Mouse (Mus musculus) midbrain, embryonic 13.5 days (tissue): ENCODE data around the gene Axl. TPM values are rescaled to one million over a fixed set of nuclear protein-coding genes. Genes with fewer than 3 reads are reported as not detected.

Source experiments
- ATAC-seq: fragments of 200-750 bp; cut with Nextera tagmentation; 2 replicates; pipeline ENCODE4 v1.8.0; 2017; ENCODE audit warnings: mild to moderate bottlenecking, moderate TSS enrichment, moderate library complexity
- H3K27ac ChIP-seq: fragments of 300-500 bp; sonication (generic); 2 replicates; pipeline ENCODE4 v1.5.1; 2015; ENCODE audit warnings: inconsistent platforms, mild to moderate bottlenecking, moderate library complexity
- H3K27me3 ChIP-seq: fragments of 300-500 bp; sonication (generic); 2 replicates; pipeline ENCODE4 v1.6.1; 2015; ENCODE audit warnings: mild to moderate bottlenecking, inconsistent platforms
- H3K36me3 ChIP-seq: fragments of 300-500 bp; sonication (generic); 2 replicates; pipeline ENCODE4 v1.6.1; 2015; ENCODE audit warnings: mild to moderate bottlenecking, inconsistent platforms
- H3K4me1 ChIP-seq: fragments of 300-500 bp; sonication (generic); replicated peaks from 2 replicates; pipeline ENCODE4 v1.6.1; 2015; ENCODE audit warnings: inconsistent platforms
- H3K4me2 ChIP-seq: fragments of 300-500 bp; sonication (generic); replicated peaks from 2 replicates; pipeline ENCODE4 v1.6.1; 2015; ENCODE audit warnings: moderate library complexity, mild to moderate bottlenecking, inconsistent platforms
- H3K4me3 ChIP-seq: fragments of 300-500 bp; sonication (generic); replicated peaks from 2 replicates; pipeline ENCODE4 v1.5.1; 2015; ENCODE audit warnings: mild to moderate bottlenecking, inconsistent platforms
- H3K9ac ChIP-seq: fragments of 300-500 bp; sonication (generic); replicated peaks from 2 replicates; pipeline ENCODE4 v1.6.1; 2015; ENCODE audit warnings: mild to moderate bottlenecking, inconsistent platforms
- H3K9me3 ChIP-seq: fragments of 300-500 bp; sonication (generic); 2 replicates; pipeline ENCODE4 v1.6.1; 2016; ENCODE audit warnings: mild to moderate bottlenecking, inconsistent platforms
- WGBS: fragments of 180-500 bp; shearing (Covaris S2); methylation state at CpG from one replicate; pipeline ENCODE4 v1.1.7; 2015; 5-methylcytosine and 5-hydroxymethylcytosine counted together
- polyA plus RNA-seq: library from polyadenylated mRNA; unstranded; fragments of >200 nt; fragmentation: Nextera tagmentation; extraction: Ambion mirVana; gene quantifications from 2 replicates; pipeline ENCODE4 v1.2.1, GENCODE M21; 2015

The Axl gene
- polyA plus RNA-seq, 1 experiment from 2014 or later: 17.5 TPM

DNA sequence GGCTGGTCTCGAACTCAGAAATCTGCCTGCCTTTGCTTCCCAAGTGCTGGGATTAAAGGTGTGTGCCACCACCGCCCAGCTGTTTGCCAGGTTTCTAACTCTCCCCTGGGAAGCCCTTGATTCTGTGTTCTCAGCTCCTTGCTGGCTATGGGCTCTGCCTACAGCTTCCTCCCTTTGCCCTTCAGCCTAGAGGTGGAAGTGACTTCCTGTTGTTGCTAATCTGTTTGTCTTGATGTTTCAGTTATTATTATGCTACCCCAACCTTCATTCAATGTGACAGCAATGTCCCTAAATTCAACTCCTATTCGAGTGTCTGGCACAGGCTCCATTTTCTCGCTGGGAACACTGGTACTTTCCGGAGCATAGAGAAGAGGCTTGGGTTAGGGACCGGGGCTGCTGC lies 22.4 kb downstream of the Axl start:
- no peak overlapping the region for H3K27ac ChIP-seq
- no peaks in the 10 kb centered on the region for H3K27me3 ChIP-seq
- WGBS: 90% methylated on average over 6 of the region's 6 CpGs
- no peaks in the 10 kb centered on the region for H3K9me3 ChIP-seq
- H3K4me2 ChIP-seq: no peak overlapping the region
- no peak overlapping the region for H3K9ac ChIP-seq
- no peak for ATAC-seq
- no peak overlapping the region for H3K4me3 ChIP-seq
- peaks cover 15% of the 10 kb centered on the region for H3K36me3 ChIP-seq
- H3K4me1 ChIP-seq: no peaks in the 10 kb centered on the region

DNA sequence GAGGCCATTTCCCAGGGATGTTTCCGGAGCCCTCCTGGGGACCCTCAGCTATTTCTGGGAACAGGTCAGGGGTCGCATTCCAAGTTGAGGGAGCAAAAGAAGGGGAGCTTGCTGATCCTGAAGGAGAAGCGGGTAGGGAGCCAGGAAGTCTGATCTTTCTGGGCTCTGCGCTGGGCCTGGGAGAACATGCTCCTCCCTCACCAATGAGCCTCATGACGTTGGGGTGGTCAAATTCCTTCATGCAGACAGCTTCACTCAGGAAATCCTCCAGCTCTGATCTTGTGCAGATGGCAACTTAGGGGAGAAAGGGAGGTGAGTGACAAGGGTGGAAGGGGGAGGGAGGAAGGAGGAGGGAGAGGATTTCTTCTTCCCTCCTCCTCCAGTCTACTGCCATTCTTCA lies 24.3 kb downstream of the Axl start:
- Histone ChIP-seq H3K4me1 (no peaks in the 10 kb centered on the region), H3K36me3 (peaks cover 12% of the 10 kb centered on the region), H3K4me2 (no peak overlapping the region), H3K9ac (no peak overlapping the region), H3K4me3 (no peak overlapping the region), H3K27ac (no peak overlapping the region), H3K27me3 (no peaks in the 10 kb centered on the region), H3K9me3 (no peaks in the 10 kb centered on the region)
- no peak for ATAC-seq
- WGBS: 68% methylated on average over 5 of the region's 5 CpGs

DNA sequence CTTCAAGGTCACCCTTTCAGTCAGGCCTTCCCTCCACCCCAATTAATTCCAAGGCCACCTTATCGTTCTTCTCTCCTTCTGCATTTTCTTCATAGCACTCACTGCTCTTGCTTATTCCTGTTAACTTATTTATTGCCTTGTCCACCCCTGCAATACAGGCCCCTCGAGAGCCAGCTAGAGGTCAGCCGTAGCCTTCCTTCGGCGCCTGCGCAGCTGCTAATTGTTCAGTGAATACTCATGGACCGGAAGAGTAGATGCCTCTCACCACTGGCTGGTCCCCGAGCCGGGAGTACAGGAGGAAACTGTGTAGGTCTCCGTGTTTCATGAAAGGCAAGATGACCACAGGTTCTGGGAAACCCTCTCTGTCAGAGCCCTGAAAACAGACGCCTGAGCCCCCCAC lies 24.8 kb downstream of the Axl start:
- WGBS: 85% methylated on average over 11 of the region's 11 CpGs
- peaks cover 7% of the 10 kb centered on the region for H3K36me3 ChIP-seq
- no peak overlapping the region for H3K4me3 ChIP-seq
- no peaks in the 10 kb centered on the region for H3K9me3 ChIP-seq
- H3K27me3 ChIP-seq: no peaks in the 10 kb centered on the region
- no peak overlapping the region for H3K27ac ChIP-seq
- no peak overlapping the region for H3K4me2 ChIP-seq
- H3K9ac ChIP-seq: no peak overlapping the region
- ATAC-seq: no peak
- H3K4me1 ChIP-seq: no peaks in the 10 kb centered on the region

DNA sequence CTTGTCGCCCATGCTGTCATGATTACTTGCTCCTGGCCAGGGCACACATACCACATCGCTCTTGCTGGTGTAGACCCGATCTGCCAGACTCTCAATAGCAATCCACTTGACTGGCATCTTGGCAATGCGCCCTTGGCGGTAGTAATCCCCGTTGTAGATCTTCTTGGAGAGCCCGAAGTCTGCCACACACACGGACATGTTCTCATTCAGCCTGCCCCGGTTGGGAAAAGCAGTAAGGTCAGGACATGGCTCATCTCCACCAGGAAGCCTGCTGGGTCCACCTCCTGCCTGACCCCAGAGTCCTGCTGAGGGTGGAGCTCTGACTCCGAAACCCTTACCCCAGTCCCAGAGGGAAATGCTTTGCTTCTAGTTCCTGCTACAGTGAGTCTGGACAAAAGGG lies 27.2 kb downstream of the Axl start:
- Histone ChIP-seq H3K27me3 (no peaks in the 10 kb centered on the region), H3K36me3 (0 out of 2 replicates have a peak, but pooled peaks cover 3% of the 10 kb centered on the region), H3K4me2 (no peak overlapping the region), H3K4me3 (no peak overlapping the region), H3K9ac (no peak overlapping the region), H3K27ac (no peak overlapping the region), H3K9me3 (no peaks in the 10 kb centered on the region), H3K4me1 (no peaks in the 10 kb centered on the region)
- 85% methylated on average over 10 of the region's 10 CpGs for WGBS
- ATAC-seq: no peak

DNA sequence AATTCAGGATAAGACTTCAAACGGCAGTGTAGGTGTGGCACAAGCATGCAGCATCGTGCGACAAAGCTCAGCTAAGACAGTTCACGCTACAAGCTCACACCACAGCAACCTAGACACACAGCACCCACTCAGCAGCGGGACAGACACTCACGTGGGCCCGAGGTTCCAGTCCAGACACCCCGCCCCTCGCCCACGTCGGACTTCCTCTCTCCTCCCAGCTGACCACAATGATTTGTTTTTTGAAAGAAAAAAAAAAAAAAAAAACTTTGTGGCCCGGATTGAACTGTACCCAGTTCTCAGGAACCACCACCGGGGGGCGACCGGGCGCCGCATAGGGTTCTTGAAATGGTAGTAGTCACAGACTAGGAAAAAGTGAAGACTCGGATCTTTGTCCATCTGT lies 32.5 kb downstream of the Axl start:
- under 1% methylated on average over 18 of the region's 18 CpGs for WGBS
- Histone ChIP-seq H3K4me3 (peak overlapping the region; percentile 75), H3K27ac (peak overlapping the region; percentile 96), H3K36me3 (peaks cover 9% of the 10 kb centered on the region), H3K4me2 (peak overlapping the region; percentile 75), H3K4me1 (peaks cover 24% of the 10 kb centered on the region), H3K9ac (peak overlapping the region; percentile 56), H3K9me3 (no peaks in the 10 kb centered on the region), H3K27me3 (no peaks in the 10 kb centered on the region)
- ATAC-seq: peak; percentile 57

DNA sequence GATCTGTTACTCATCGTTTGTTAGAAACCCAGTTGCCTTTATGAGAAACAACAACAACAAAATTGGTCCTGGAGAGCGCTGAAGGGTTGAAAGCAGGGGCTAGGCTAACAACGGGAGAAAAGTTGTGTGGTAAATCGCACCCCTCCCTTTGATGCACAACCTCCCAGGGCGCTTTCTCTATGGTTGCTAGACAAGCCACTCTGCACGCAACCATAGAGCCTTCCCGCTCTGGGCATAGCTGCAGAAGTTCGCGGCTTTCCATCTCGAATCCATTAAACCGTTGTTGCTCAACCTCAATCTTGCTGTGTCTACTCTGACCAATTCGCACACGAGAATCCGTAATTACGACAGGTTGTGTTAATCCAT lies 33.1 kb downstream of the Axl start:
- peak overlapping the region; percentile 75 for H3K4me2 ChIP-seq
- under 1% methylated on average over 15 of the region's 15 CpGs for WGBS
- peaks cover 24% of the 10 kb centered on the region for H3K4me1 ChIP-seq
- peak overlapping the region; percentile 96 for H3K27ac ChIP-seq
- peak overlapping the region; percentile 75 for H3K4me3 ChIP-seq
- H3K36me3 ChIP-seq: peaks cover 15% of the 10 kb centered on the region
- no peaks in the 10 kb centered on the region for H3K27me3 ChIP-seq
- peak; percentile 61 for ATAC-seq
- no peaks in the 10 kb centered on the region for H3K9me3 ChIP-seq
- peak overlapping the region; percentile 56 for H3K9ac ChIP-seq

DNA sequence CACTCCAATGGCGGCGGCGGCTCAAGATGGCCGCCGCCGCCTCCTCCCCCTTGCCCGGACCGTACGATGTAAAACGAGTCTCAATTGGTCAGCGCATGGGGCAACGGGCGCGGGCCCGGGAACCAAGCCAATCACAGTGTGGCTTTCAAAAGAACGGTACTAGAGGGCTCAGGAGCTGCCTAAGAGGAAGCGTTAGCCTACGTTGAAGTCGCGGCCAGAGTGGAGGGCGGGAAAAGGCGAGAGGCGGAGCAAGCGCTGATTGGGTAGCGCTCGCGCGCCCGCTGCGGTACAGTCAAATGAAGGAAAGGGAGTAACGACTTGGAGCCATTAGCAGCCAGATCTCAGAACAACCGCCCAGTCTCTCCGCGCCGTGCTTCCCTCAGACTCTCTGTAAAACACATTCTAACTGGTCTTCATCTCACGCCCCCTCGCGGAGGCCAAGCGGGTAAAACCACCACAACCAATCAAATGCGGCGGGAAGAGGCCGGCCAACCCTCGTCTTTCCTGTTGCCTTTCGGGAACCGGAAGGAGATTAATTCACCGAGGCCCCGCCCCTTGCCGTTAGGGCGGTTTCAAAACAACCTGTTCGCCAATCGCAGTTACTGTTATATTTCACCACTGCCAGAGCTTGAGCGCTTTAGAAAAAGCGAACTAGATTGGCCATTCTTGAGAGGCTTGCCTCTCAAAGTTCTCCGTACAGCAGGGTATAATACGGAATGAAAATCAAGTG lies 33.6 kb downstream of the Axl start, which contains the start of gene Hnrnpul1:
Gene Hnrnpul1 (minus strand): TSS at position 20 of the 730 bp plus-strand sequence.
- peak within 1 kb of the TSS; percentile 94 for H3K9ac ChIP-seq
- H3K27ac ChIP-seq: peak within 1 kb of the TSS; percentile 96
- peak within 1 kb of the TSS; percentile 98 for H3K4me2 ChIP-seq
- WGBS: under 1% methylated on average over 55 of the region's 55 CpGs
- H3K27me3 ChIP-seq: no peaks in the 10 kb centered on the region
- peaks cover 19% of the 10 kb centered on the region for H3K36me3 ChIP-seq
- peak; percentile 95 for ATAC-seq
- H3K9me3 ChIP-seq: no peaks in the 10 kb centered on the region
- peak within 1 kb of the TSS; percentile 75 for H3K4me3 ChIP-seq
- peaks cover 24% of the 10 kb centered on the region for H3K4me1 ChIP-seq

DNA sequence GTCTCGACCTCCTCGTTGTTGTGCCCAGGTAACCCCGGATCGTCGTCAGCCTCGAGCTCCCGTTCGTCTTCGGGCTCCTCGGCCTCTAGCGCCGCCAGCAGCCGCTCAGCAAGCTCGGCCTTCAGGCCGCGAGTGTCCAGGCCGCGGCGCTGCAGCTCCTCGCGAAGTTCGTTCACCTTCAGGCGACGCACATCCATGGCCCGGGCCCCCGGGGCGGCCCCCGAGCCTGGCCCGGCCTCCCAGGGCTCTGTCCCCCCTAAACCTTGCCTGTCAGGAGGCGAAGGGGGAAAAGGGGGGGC lies 34.1 kb downstream of the Axl start:
- Histone ChIP-seq H3K36me3 (peaks cover 24% of the 10 kb centered on the region), H3K27me3 (no peaks in the 10 kb centered on the region), H3K4me3 (peak overlapping the region; percentile 75), H3K4me2 (peak overlapping the region; percentile 98), H3K4me1 (peaks cover 24% of the 10 kb centered on the region), H3K27ac (peak overlapping the region; percentile 96), H3K9me3 (no peaks in the 10 kb centered on the region), H3K9ac (peak overlapping the region; percentile 94)
- ATAC-seq: no peak
- WGBS: under 1% methylated on average over 30 of the region's 30 CpGs

DNA sequence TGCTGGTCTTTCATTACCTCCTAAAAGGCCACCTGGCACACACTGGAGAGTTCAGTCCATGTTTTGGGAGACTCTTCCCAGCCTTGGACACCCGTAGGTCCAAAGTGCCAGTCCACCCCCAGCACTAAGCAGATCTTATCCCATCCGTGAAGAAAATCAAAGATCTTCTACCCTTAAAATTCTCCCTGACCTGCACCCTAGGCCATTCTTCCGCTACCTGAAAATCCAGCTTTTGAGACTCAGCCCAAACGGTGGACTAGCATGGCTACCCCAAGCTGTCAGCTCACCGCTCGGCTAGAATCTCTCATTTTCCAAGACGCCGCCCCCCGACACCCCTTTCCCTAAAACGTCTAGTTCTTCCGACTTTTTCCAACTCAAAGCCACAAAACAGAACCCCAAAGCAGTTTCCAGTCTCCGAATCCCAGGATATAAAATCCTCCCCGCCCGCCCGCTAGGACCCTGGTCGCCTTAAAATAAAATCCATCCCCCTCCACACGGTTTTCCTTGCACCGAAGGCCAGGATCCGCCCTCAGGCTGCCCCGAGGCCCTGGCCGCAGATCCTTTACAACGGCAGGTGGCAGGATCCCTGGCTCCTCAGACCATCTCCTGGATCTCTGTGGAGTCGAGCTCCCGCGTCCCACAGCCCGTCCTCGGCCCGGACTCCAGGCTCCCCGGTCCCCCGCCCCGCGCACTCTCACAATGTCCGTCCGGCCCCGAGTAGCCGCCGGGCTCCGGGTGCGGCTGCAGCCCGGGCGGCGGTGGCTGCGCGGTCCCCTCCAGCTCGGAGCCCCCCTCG lies 34.7 kb downstream of the Axl start:
- WGBS: 1% methylated on average over 46 of the region's 46 CpGs
- ATAC-seq: no peak; the same call in 1 of the 2 replicates

DNA sequence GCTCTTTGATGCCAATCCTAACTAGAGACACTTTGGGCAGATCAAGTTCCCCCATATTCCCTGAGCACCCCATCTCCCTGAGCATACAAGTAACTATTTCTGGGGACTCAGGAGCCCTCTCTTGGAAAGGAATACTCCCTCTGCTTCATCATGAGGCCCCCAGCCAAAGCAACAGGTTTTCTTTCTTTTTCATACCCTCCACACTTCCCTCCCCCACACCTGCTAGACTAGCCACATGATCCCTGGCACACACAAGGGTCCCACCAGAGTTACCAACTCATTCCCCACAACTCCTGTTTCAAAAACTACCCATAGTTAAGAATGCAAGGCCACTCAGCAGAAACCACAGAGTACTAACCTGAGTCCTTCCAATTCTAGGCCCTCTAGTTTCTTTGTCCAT lies 35.4 kb downstream of the Axl start:
- Histone ChIP-seq H3K27ac (no peak overlapping the region), H3K4me2 (peak overlapping the region; percentile 98), H3K9me3 (no peaks in the 10 kb centered on the region), H3K4me3 (peak overlapping the region; percentile 75), H3K27me3 (no peaks in the 10 kb centered on the region), H3K9ac (peak overlapping the region; percentile 94), H3K4me1 (peaks cover 24% of the 10 kb centered on the region), H3K36me3 (peaks cover 35% of the 10 kb centered on the region)
- ATAC-seq: no peak

More for the DNA sequence above, 34.7 kb downstream of the Axl start:
- Histone ChIP-seq H3K27me3 (no peaks in the 10 kb centered on the region), H3K4me1 (peaks cover 24% of the 10 kb centered on the region), H3K4me2 (peak overlapping the region; percentile 98), H3K36me3 (peaks cover 30% of the 10 kb centered on the region), H3K9me3 (no peaks in the 10 kb centered on the region), H3K9ac (peak overlapping the region; percentile 94), H3K27ac (peak overlapping the region; percentile 96), H3K4me3 (peak overlapping the region; percentile 75)

DNA sequence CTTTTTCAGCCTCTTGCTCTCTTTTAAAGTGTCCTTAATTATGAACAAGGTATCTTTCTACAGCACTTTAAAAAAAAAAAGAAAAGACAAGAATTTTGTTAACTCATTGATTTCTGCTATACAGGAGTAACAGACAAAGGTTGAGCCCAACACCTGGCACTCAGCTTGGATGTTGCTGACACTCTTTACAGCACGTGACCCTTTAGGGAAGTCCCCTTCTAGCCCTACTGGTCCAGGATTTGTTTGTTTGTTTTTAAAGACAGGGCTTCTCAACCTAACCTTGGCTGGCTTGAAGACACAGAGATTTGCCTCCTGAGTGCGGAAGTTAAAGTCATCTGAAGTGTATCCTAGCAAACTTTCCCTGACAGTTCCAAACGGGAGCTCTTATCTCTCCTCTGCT lies 41.7 kb downstream of the Axl start:
- Histone ChIP-seq H3K9me3 (no peaks in the 10 kb centered on the region), H3K36me3 (peaks cover 92% of the 10 kb centered on the region), H3K4me3 (no peak overlapping the region), H3K9ac (no peak overlapping the region), H3K4me2 (no peak overlapping the region), H3K4me1 (peaks cover 6% of the 10 kb centered on the region), H3K27me3 (no peaks in the 10 kb centered on the region), H3K27ac (no peak overlapping the region)
- 92% methylated on average over 3 of the region's 3 CpGs for WGBS
- ATAC-seq: no peak

DNA sequence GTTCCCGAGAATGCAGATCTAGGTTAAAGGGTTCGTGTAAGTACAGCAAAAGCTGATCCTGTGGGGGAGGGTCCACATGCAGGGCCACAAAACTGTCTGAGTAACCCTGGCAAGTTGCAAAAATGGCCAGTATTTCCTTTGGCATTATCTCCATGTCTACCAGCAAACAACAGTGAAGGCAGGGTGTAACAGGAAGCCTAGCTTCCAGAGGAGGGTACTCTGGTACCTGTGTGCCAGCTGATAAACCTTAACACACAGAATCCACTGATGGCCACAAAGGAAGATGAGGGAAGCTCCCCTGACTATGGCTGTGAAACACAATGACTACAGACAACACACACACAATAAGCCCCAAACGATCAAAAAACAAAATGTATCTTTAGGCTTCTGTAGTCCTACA lies 50.2 kb downstream of the Axl start:
- 95% methylated on average over 3 of the region's 3 CpGs for WGBS
- no peaks in the 10 kb centered on the region for H3K4me1 ChIP-seq
- H3K36me3 ChIP-seq: peaks cover 94% of the 10 kb centered on the region
- ATAC-seq: no peak
- no peak overlapping the region for H3K9ac ChIP-seq
- no peaks in the 10 kb centered on the region for H3K27me3 ChIP-seq
- no peak overlapping the region for H3K4me2 ChIP-seq
- H3K4me3 ChIP-seq: no peak overlapping the region
- no peak overlapping the region for H3K27ac ChIP-seq
- H3K9me3 ChIP-seq: no peaks in the 10 kb centered on the region
